Mouse (Mus musculus) kidney, postnatal 10 days (tissue): ENCODE results near the gene Syngap1.
A peak's percentile ranks its signal among the peaks of the same experiment; 100 is the strongest.
"Not testable (repeated sequence)": the region's sequence is repeated elsewhere in the genome, so short reads cannot be mapped to it uniquely, and the experiment has no call there.

ENCODE experiments used
- DNase-seq: peaks from one replicate; pipeline ENCODE4 v3.0.0; 2021; ENCODE audit warnings: mixed read lengths

The Syngap1 gene

DNA sequence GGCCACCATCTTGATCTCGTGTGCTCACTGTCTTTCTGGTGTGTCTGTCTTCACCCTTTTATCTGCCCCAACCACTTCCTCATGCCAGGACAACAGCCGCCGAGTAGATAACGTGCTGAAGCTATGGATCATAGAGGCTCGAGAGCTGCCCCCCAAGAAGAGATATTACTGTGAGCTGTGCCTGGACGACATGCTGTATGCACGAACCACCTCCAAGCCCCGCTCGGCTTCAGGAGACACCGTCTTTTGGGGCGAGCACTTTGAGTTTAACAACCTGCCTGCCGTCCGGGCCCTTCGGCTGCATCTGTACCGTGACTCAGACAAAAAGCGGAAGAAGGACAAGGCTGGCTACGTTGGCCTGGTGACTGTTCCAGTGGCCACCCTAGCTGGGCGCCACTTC, 15.8 kb downstream of the Syngap1 start:
- DNase-seq = no peak

DNA sequence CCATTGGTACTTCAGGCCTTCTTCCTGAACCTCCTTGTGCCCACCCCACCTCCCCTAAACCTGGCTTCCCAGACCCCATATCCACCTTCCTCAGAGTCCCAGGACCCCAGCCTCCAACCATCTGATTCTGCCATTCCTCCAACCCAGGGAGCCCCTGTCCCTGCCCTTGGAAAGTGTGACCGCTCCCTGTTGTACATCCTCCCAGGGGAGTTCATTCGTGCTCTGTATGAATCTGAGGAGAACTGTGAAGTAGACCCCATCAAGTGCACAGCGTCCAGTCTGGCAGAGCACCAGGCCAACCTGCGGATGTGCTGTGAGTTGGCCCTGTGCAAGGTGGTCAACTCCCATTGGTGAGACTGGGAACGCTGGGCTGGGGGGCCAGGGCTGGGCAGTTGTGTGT, 16.8 kb downstream of the Syngap1 start:
- DNase-seq = no peak

DNA sequence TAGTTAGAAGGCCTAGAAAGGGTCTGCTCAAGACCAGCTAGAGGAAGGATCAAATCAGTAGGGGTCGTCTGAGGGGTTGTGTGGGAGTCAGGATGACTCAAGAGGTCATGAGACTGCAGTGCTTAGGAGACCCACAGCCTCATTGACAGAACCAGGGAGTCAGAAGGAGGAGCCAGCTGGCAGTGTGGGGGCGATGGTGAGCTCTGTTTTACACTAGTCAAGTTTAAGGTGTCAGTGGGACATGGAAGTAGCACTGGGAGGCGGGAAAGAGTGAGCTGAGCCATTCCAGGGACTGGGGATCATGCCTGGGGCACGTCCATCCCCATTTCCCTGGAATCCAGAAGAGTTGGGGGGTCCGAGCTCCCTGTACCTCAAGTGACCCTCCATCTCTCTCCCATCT, 17.8 kb downstream of the Syngap1 start:
- DNase-seq = no peak

DNA sequence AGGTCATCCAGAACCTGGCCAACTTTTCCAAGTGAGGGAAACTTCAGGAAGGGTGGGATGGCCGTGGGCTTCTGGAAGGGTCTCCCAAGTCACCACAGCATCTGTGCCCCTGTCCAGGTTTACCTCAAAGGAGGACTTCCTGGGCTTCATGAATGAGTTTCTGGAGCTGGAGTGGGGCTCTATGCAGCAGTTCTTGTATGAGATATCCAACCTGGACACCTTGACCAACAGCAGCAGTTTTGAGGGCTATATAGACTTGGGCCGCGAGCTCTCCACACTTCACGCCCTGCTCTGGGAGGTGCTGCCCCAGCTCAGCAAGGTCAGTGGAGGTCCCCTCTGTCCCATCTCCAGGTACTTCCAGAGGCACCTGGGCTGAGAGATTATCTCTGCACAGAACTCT, 18.8 kb downstream of the Syngap1 start:
- DNase-seq = no peak

DNA sequence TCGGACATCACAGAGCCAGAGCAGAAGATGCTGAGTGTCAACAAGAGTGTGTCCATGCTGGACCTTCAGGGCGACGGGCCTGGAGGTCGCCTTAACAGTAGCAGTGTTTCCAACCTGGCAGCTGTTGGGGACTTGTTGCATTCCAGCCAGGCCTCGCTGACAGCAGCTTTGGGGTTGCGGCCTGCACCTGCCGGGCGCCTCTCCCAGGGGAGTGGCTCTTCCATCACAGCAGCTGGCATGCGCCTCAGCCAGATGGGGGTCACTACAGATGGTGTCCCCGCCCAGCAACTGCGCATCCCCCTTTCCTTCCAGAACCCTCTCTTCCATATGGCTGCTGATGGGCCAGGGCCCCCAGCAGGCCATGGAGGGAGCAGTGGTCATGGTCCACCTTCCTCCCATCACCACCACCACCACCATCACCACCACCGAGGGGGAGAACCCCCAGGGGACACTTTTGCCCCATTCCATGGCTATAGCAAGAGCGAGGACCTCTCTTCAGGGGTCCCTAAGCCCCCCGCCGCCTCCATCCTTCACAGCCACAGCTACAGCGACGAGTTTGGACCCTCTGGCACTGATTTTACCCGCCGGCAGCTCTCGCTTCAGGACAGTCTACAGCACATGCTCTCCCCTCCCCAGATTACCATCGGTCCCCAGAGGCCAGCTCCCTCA, 20.7 kb downstream of the Syngap1 start:
- DNase-seq = no peak

DNA sequence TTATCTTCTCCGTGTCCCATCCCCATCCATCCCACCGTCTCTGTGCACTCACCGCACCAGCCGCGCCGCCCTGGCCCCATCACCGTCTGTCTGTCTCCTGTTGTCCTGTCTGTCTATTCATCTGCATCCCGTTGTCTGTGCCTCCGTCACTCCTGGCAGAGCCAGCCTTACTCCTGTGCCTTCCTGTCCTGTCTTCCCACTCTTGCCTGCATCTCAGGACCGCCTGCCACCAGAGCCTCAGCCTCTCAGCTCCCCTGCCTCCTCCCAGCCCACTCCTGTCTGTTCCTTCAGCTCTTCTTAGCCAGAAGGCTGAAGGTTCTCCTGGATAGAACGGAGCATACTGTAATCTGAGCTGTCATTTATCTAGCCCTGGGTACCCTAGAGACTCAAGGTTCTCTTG, 25.9 kb downstream of the Syngap1 start:
- DNase-seq = no peak

DNA sequence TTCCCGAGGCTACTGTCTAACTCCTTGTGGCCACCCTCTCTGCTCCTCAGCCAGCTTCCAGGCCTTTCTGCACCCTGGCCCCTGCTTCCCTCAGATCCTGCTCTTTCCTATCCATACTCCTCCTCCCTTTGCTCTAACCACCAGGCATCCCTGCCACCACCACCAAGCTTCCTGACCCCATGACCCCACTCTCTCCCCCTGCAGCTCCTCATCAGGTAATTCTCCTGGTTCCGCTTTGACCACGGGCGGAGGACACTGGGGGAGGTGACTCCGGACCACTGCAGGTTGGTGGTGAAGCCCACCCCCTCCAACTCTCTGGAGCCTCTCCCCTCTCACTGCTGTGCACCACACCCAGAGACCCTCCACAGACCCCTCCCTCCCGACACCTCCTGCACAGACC, 26.4 kb downstream of the Syngap1 start:
- DNase-seq = no peak

DNA sequence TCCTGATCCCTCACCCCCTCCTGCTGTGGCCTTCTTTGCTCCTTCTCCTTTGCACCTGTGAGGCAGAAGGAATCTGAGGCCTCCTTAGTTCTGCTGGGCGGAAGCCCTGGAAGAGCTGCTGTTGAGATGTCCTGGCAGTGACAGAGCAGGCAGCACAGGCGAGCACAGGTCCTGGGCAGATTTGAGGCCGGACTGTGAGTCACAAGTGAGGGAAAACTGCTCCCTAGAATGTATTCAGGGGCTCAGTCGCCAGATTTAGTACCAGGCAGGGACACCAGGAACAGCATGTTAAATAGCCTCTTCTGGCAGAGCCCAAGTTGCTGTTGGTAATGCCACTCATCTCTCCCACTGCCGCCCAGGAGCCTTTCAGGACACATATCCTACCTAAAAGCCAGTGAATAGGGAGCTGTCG, 27.2 kb downstream of the Syngap1 start:
- DNase-seq = no peak

DNA sequence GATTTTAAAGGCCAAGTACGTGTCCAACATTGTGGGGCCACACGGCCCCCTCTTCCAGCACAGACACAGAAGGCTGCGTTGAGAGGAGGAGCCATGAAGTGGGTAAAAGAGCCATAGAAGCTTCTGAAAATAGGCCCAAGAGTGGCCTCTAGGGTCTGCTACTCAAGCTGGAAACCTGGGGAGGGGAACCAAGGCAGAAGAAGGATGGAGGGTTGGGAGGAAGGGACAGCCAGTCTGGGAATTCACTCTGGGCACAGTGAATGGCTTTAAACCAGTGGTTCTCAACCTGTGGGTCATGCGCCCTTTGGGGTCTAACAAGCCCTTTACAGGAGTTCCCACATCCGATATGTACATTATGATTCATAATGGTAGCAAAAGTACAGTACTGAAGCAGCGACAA, 28.2 kb downstream of the Syngap1 start:
- DNase-seq = no peak

DNA sequence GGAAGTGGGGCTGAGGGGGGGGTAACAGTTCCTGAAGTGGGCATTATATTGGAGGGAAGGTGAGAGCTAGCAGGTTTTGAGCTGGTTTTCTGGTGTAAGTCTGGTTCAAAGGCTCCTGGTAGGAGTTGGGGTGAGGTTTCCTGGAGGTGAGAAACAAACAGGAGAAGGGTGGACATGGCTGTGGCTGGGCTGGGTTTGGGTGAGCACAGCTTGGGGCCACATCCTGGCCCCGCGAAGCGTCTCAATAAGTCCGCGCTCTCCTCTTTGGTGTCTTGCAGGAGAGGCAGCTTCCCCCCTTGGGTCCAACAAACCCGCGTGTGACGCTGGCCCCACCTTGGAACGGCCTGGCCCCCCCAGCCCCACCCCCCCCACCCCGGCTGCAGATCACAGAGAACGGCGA, 29.2 kb downstream of the Syngap1 start:
- DNase-seq = no peak

DNA sequence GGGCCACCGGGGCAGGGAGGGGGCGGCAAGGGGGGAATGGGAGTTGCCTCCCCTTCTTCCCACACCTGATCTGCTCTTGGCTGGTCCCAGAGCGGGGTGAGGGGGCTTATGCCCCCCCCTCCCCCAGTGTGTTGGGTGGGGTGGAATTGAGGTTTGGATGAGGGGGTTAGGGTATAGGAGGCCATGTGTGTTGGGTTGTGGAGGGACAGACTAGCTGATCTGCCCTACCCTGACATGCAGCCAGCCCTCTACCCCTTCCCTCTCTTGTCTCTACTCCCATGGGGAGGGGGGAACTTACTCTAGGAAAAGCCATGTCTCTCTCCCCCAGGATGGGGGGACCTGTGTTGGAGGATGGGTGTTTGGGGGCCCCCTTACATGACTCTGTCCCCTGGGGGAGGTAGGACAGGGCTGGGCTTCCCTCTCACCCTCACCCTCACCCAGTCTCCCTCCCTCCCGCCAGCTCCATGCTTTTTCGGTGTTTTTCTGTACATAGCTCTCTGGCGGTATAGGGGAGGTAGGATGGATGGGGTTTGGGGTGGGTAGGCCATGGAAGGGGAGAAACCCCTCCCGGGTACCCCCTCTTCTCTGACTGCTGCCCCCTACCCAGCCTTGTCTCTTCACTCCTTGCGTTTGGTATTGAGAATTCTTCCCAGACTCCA, 30.3 kb downstream of the Syngap1 start:
- DNase-seq = no peak

DNA sequence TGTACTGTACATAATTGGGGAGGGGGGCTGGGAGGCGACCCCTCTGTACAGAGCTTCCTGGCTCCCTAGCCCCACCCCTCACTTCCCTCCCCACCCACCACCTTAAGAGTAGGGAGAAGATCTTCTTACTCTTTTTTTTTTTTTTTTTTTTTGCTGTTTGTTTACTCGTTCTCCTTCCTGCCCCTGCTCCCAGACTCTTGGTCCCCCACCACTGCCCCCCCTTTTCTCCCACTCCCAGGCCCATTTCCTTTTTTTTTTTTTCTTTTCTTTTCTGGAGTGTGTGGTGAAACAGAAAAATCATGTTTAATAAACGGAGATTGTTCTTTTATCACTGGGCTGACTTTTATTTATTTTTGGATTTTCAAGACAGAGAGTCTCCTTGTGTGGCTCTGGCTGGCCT, 31.1 kb downstream of the Syngap1 start:
- DNase-seq = no peak

DNA sequence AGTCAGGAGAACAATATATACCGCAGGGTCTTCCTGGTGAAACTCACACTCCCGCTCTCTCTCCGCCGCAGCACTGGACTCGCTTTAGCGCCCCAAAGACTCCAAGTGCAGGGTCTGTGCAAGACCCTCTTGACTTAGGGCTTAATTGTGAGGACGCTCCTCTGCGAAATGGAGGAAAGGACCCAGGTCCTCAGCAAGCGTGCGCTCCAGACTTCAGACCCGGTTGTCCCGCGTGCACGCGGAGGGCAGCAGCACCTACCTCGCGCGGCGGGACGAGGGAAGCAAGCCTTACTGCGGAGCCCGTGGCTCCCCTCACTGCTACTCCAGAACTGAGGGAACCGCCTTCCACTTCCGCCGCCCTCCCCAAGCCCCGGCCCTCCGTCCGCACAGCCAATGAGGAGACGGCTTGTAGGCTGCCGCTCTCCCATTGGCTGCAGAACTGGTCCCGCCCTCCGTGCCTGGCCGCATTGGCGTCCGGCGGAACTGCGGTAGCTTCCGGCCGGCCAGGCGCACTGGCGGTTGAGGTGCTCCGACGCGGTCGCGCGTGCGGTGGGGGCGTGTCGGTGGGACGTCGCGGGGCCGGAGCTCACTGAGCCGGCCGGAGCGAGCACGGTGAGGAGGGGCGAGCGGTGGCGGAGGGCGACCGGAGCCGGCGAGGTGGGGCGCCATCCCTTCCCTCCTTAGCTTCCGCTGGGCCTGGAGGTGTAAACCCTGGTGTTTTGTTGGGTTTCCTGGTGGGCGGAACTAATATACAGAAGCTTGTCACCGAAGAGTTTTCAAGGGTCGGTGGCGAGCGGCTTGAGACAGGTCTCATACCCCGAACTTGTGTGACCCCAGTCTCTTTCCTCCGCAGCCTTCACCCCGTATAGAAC, 31.9 kb downstream of the Syngap1 start, which contains the start of gene Zbtb9:
Zbtb9 (plus strand) TSS at position 465 of the 872 bp plus-strand sequence.
- DNase-seq = peak; percentile 97

DNA sequence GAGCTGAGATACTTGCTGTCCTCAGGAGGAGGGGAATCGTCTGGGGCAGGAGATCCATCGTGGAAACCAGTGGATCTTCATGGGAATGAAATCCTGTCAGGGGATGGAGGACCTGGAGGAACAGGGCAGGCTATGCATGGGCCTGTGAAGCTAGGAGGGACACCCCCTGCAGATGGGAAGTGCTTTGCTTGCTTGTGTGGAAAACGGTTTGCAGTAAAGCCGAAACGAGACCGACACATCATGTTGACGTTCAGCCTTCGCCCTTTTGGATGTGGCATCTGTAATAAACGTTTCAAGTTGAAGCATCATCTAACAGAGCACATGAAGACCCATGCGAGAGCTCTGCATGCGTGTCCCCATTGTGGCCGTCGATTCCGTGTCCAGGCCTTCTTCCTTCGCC, 33.5 kb downstream of the Syngap1 start:
- no peak for DNase-seq

DNA sequence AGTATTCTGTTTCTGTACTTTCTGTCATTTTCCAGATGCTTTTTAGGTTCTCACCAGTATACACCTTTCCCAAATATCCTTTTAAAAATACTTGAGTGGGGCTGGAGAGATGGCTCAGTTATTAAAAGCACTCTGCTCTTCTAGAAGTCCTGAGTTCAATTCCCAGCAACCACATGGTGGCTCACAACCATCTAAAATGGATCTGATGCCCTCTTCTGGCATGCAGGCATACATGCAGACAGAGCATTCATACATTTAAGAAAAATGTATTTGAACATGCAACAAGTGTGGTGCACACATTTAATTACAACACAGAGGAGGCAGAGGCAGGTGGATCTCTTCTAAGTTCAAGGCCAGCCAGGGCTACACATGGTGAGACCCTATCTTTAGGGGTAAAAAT, 34.4 kb downstream of the Syngap1 start:
- DNase-seq = no peak

DNA sequence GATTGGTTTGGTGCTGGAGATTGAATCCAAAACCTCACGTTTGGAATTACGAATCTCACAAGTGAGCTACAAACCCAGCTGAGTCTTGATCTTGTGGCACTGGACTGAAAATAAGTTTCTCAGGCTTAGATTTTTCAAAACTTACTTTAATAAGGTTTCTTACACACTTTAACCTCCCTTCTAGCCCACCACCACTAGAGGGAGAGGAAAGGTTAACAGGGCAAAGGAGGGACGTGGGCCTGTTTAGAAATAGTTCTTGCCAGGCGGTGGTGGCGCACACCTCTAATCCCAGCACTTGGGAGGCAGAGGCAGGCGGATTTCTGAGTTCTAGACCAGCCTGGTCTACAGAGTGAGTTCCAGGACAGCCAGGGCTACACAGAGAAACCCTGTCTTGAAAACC, 36.3 kb downstream of the Syngap1 start:
- DNase-seq = not testable (repeated sequence)

DNA sequence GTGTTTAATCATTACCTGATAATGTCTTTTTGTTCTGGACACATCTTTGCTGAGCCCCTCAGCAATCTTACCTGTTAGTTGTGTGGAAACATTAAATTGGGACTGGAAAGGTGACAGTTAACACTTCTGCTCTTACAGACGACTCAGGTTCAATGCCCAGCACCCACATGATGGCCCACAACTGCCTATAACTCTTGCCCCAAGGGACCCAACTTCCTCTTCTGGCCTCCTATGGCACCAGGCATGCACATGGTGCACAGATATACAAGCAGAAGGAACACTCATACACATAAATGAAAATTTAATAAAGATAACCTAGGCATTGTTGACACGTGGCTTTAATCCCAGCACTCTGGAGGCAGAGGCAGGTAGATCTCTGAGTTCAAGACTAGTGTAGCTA, 38.4 kb downstream of the Syngap1 start:
- DNase-seq = no peak

DNA sequence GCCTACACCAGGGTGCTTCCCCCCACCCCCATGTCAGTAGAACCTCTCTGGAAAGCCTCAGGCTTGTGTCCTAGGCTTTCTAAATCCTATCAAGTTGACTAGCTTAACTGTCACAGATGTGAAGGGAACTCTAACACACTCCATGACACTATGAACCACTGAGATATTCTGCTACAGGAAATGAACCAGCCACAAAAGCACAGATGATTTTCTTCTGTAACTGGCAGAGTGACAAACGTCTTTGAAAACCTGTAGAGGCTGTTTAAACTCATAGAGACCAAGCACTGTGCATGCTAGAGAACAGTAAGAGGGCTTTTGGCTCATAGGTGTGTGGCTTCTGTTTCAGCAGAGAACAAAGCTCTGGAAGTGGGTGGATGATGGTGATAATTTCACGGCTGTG, 40.0 kb downstream of the Syngap1 start:
- DNase-seq = no peak

DNA sequence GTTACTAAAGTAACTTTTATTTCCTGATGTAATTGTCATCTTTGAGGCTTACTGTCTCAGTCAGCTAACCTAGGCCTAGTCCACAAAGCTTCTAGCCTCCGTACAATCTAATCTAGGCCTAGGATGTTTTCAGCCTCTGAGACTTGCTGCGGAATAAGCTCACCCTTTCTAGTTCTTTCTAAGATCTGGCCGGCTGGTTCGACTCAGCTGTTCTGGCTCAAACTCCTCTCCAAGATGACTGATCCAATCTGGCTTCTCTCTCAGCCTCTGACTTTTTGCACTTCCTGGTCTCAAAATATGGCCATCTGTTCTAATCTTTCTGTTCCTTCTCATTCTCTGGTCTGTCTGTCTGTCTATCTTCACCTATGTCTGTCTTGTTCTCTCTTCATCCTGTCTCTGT, 42.3 kb downstream of the Syngap1 start:
- peak; percentile 53 for DNase-seq

DNA sequence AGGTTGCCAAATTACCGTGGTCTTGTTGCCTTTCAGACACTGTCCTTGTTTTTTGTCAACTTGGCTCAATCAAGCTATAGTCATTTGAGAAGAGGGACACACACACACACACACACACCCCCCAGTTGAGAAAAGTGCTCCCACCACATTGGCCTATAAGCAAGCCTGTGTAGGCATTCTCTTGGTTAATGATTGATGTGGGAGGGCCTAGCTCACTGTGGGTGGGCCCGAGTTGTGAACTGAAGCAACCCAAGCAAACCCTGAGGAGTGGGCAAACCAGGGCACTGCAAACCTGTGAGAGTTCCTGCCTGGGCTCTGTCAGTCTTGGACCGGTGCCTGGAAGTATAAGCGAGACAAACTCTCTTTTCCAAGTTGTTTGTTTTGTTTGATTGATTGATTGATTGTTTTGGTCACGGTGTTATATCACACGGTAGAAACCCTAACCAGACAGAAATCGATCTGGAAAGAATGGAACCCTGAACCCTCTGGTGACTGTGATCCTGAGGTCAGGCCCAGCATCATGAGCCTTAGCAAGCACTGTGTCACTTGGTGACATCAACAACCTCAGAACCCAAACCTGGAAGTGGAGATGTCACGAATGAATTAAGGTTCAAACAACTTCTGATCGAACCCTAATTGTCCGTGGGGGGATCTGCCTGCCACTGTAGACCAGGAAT, 44.6 kb downstream of the Syngap1 start:
- no peak for DNase-seq

DNA sequence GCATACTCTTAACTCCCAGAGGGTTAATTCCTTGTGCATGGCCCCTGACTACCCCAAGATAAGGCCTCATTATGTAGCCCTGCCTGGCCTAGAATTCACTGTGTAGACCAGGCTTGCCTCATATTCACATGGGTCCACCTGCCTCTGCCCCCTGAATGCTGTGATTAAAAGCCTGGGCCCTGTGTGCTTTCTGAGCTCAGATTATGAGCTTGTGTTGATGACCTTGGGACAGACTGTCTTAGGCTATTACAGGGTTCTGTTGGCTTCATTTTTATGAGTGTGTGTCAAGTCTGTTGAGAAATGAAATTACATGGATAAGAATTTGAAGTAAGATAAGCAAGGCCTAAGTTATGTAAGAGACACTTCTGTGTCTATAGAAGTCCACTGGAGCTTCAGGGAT, 49.5 kb downstream of the Syngap1 start:
- no peak for DNase-seq

DNA sequence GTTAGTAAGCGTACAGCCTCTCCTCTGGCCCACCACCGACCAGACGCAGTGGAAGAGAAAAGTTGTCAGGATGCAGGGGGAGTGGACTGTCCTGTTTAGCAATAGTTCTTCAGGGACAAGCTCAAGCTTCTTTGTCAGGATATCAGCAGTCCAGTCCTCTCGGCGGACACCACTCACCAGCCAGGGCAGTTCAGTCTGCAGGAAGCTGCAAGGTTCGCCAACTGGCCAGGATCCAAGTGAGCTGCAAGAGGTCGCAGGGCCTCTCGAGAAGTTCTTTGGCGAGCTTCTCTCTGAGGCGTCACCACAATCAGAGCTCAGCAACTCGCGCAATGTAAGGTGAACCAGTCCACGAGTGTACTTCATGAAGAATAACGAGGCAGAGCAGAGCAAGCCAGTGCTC, 53.4 kb downstream of the Syngap1 start:
- peak; percentile 87 for DNase-seq

DNA sequence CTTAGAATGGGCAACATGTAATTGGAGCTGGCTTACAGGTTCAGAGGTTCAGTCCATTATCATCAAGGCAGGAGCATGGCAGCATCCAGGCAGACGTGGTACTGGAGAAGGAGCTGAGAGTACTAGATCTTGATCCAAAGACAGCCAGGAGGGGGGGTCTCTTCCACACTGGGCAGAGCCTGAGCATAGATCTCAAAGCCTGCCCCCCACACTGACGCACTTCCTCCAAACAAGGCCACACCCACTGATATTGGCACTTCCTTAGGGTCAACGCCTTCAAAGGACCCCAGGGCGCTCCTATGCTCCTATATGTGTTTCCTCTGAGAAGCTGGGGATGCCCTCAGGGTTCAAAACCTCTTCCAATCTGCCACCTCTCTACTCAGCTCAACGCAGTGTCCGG, 54.0 kb downstream of the Syngap1 start:
- no peak for DNase-seq
